12 mouse cellular contexts compared by ENCODE assay signal in genomic region chr2:20936609-20937221, GRCm38 (mm10). TPM values are rescaled to one million over a fixed set of nuclear protein-coding genes. Genes with fewer than 3 reads are reported as not detected.
A peak's percentile ranks its signal among the peaks of the same experiment; 100 is the strongest.
DNase-seq lines count a peak whose midpoint lies in the region; ATAC-seq and TF ChIP-seq lines count a peak whose summit lies in the region.
"Had no signal": no experiment of that assay in that cellular context is flagged by ENCODE, and none has a peak within 500 bp of the region (broad histone marks: within the 10 kb centered on the region; RNA-seq: fewer than 3 reads in every experiment).

No protein-coding gene starts in this region.

- H3K27ac ChIP-seq in embryonic facial prominence, embryonic 14.5 days (replicated peaks; ENCODE audit: low read depth, low read length) = no peak overlapping the region
- H3K27ac ChIP-seq in embryonic facial prominence, embryonic 10.5 days (replicated peaks) = no peak overlapping the region
- H3K27ac ChIP-seq in kidney, embryonic 14.5 days (ENCODE audit: low read depth, low read length) = no peak overlapping the region
- H3K27ac ChIP-seq in liver, postnatal 0 days (ENCODE audit: low read depth) = peak overlapping the region; percentile 51
- H3K27ac ChIP-seq in midbrain, embryonic 15.5 days = no peak overlapping the region
- H3K27ac ChIP-seq: limb, embryonic 13.5 days had no signal

- no peak for TF ChIP-seq CTCF in liver, postnatal 0 days (IDR thresholded peaks at IDR 0.05; ENCODE audit: low read depth)

- H3K9ac ChIP-seq in embryonic facial prominence, embryonic 14.5 days (ENCODE audit: low read depth, low read length) = no peak overlapping the region
- H3K9ac ChIP-seq in kidney, embryonic 14.5 days (ENCODE audit: low read depth, low read length) = no peak overlapping the region
- H3K9ac ChIP-seq in liver, postnatal 0 days (replicated peaks) = no peak overlapping the region
- H3K9ac ChIP-seq in midbrain, embryonic 15.5 days = no peak overlapping the region
- H3K9ac ChIP-seq: limb, embryonic 13.5 days had no signal

- ATAC-seq in embryonic facial prominence, embryonic 14.5 days (ENCODE audit: low read depth) = 0 out of 2 replicates have a peak, but pooled peaks have one; percentile 8
- ATAC-seq in kidney, embryonic 14.5 days (ENCODE audit: low FRiP score, low TSS enrichment) = 0 out of 2 replicates have a peak, but pooled peaks have one; percentile 39
- peak; percentile 72 for ATAC-seq in liver, postnatal 0 days
- no peak for ATAC-seq in midbrain, embryonic 15.5 days (replicated peaks)
- ATAC-seq: hindbrain, embryonic 16.5 days had no signal

- H3K9me3 ChIP-seq in embryonic facial prominence, embryonic 14.5 days (ENCODE audit: control insufficient read depth, low read length) = no peaks in the 10 kb centered on the region
- H3K9me3 ChIP-seq in embryonic facial prominence, embryonic 10.5 days = no peaks in the 10 kb centered on the region
- H3K9me3 ChIP-seq in kidney, embryonic 14.5 days (ENCODE audit: control insufficient read depth, low read length) = no peaks in the 10 kb centered on the region
- H3K9me3 ChIP-seq in liver, postnatal 0 days (ENCODE audit: low read length) = no peaks in the 10 kb centered on the region
- H3K9me3 ChIP-seq in midbrain, embryonic 15.5 days = no peaks in the 10 kb centered on the region
- H3K9me3 ChIP-seq: limb, embryonic 13.5 days had no signal

- no peaks in the 10 kb centered on the region for H3K36me3 ChIP-seq in embryonic facial prominence, embryonic 14.5 days (ENCODE audit: control insufficient read depth, insufficient read depth, low read length)
- H3K36me3 ChIP-seq in embryonic facial prominence, embryonic 10.5 days (replicated peaks) = no peaks in the 10 kb centered on the region
- H3K36me3 ChIP-seq in kidney, embryonic 14.5 days (ENCODE audit: control insufficient read depth, insufficient read depth, low read length) = no peaks in the 10 kb centered on the region
- H3K36me3 ChIP-seq in liver, postnatal 0 days (replicated peaks; ENCODE audit: insufficient read depth, low read length) = no peaks in the 10 kb centered on the region; the same call in 1 of the 2 replicates
- H3K36me3 ChIP-seq in midbrain, embryonic 15.5 days (replicated peaks) = no peaks in the 10 kb centered on the region
- H3K36me3 ChIP-seq: limb, embryonic 13.5 days had no signal

- no peak overlapping the region for H3K4me2 ChIP-seq in embryonic facial prominence, embryonic 14.5 days (ENCODE audit: low read depth, low read length)
- no peak overlapping the region for H3K4me2 ChIP-seq in kidney, embryonic 14.5 days (replicated peaks; ENCODE audit: low read depth, low read length)
- no peak overlapping the region for H3K4me2 ChIP-seq in liver, postnatal 0 days (ENCODE audit: low read depth, low read length)
- H3K4me2 ChIP-seq in midbrain, embryonic 15.5 days = no peak overlapping the region
- H3K4me2 ChIP-seq: limb, embryonic 13.5 days had no signal

- no peak for TF ChIP-seq EP300 in liver, postnatal 0 days (IDR thresholded peaks at IDR 0.05; ENCODE audit: low read depth)

- no peak for DNase-seq in embryonic facial prominence, embryonic 14.5 days (ENCODE audit: low spot score)
- DNase-seq in embryonic facial prominence, embryonic 10.5 days (ENCODE audit: low spot score) = no peak
- DNase-seq in kidney, adult 11 months = no peak
- DNase-seq in forelimb bud, embryonic 11.5 days (ENCODE audit: low read depth, low spot score) = peak; percentile 47
- no peak for DNase-seq in liver, postnatal 0 days
- no peak for DNase-seq in frontal cortex, adult 2 months (ENCODE audit: extremely low spot score in 1 of 2, low spot score in 1 of 2)
- DNase-seq: cerebellum, adult 2 months; gastrocnemius, postnatal 10 days had no signal

- 65% methylated on average over 4 of the region's 4 CpGs for WGBS in embryonic facial prominence, embryonic 14.5 days
- 70% methylated on average over 4 of the region's 4 CpGs for WGBS in embryonic facial prominence, embryonic 10.5 days
- WGBS in kidney, embryonic 14.5 days = 34% methylated on average over 4 of the region's 4 CpGs
- 64% methylated on average over 4 of the region's 4 CpGs for WGBS in liver, postnatal 0 days (ENCODE audit: insufficient replicate concordance)
- WGBS in midbrain, embryonic 15.5 days = 81% methylated on average over 4 of the region's 4 CpGs

- no peak overlapping the region for H3K4me3 ChIP-seq in embryonic facial prominence, embryonic 14.5 days (ENCODE audit: low read depth, low read length)
- no peak overlapping the region for H3K4me3 ChIP-seq in embryonic facial prominence, embryonic 10.5 days
- no peak overlapping the region for H3K4me3 ChIP-seq in kidney, embryonic 14.5 days (ENCODE audit: low read length)
- no peak overlapping the region for H3K4me3 ChIP-seq in liver, postnatal 0 days (ENCODE audit: low read depth, low read length)
- H3K4me3 ChIP-seq in midbrain, embryonic 15.5 days = no peak overlapping the region
- H3K4me3 ChIP-seq: limb, embryonic 13.5 days had no signal

- no peaks in the 10 kb centered on the region for H3K27me3 ChIP-seq in embryonic facial prominence, embryonic 14.5 days (replicated peaks; ENCODE audit: control insufficient read depth, insufficient read depth, low read length)
- no peaks in the 10 kb centered on the region for H3K27me3 ChIP-seq in embryonic facial prominence, embryonic 10.5 days (replicated peaks; ENCODE audit: low read depth, poor library complexity, severe bottlenecking)
- no peaks in the 10 kb centered on the region for H3K27me3 ChIP-seq in kidney, embryonic 14.5 days (ENCODE audit: control insufficient read depth, insufficient read depth, low read length)
- H3K27me3 ChIP-seq in liver, postnatal 0 days (ENCODE audit: insufficient read depth, low read length) = no peaks in the 10 kb centered on the region
- no peaks in the 10 kb centered on the region for H3K27me3 ChIP-seq in midbrain, embryonic 15.5 days (replicated peaks)
- H3K27me3 ChIP-seq: limb, embryonic 13.5 days had no signal

- peaks cover 7% of the 10 kb centered on the region; the same call in 1 of the 2 replicates for H3K4me1 ChIP-seq in embryonic facial prominence, embryonic 14.5 days (ENCODE audit: control insufficient read depth, insufficient read depth, low read length)
- peaks cover 16% of the 10 kb centered on the region for H3K4me1 ChIP-seq in embryonic facial prominence, embryonic 10.5 days
- peaks cover 6% of the 10 kb centered on the region for H3K4me1 ChIP-seq in kidney, embryonic 14.5 days (ENCODE audit: control insufficient read depth, insufficient read depth, low read length)
- peaks cover 16% of the 10 kb centered on the region for H3K4me1 ChIP-seq in liver, postnatal 0 days (ENCODE audit: insufficient read depth)
- H3K4me1 ChIP-seq in midbrain, embryonic 15.5 days = peaks cover 13% of the 10 kb centered on the region

RNA-seq across cellular contexts. Expression of gene Arhgap21, which starts 32.0 kb away (rescaled TPM):
- 19.1 and 20.3 TPM in 2 replicates for polyA plus RNA-seq in embryonic facial prominence, embryonic 14.5 days (2014; fragmentation: Nextera tagmentation; extraction: Ambion mirVana)
- 15.7 and 23.1 TPM in 2 replicates for polyA plus RNA-seq in embryonic facial prominence, embryonic 10.5 days (2016; fragmentation: Nextera tagmentation; extraction: Ambion mirVana)
- polyA plus RNA-seq in kidney, embryonic 14.5 days (2014; fragmentation: Nextera tagmentation; extraction: Ambion mirVana) = 14.4 and 15.9 TPM in 2 replicates
- polyA plus RNA-seq in liver, postnatal 0 days (2015; fragmentation: Nextera tagmentation; extraction: Ambion mirVana) = 4.5 and 5.5 TPM in 2 replicates
- polyA plus RNA-seq in midbrain, embryonic 15.5 days (2015; fragmentation: Nextera tagmentation; extraction: Ambion mirVana) = 46.6 and 48.5 TPM in 2 replicates
- polyA plus RNA-seq in frontal cortex, adult 2 months (2012; rRNA removed) = 112 and 131 TPM in 2 replicates
